Mouse (Mus musculus) liver, embryonic 12.5 days (tissue): ENCODE results near the gene Insr. TPM values are rescaled to one million over a fixed set of nuclear protein-coding genes. Genes with fewer than 3 reads are reported as not detected.
A peak's percentile ranks its signal among the peaks of the same experiment; 100 is the strongest.

Experiments
- ATAC-seq: fragments of 200-750 bp; cut with Nextera tagmentation; 2 replicates; pipeline ENCODE4 v1.8.0; 2017; ENCODE audit warnings: moderate number of reproducible peaks, mild to moderate bottlenecking, moderate library complexity
- H3K27ac ChIP-seq: fragments of 300-500 bp; sonication (generic); 2 replicates; pipeline ENCODE4 v1.5.1; 2016; ENCODE audit warnings: mild to moderate bottlenecking
- H3K27me3 ChIP-seq: fragments of 300-500 bp; sonication (generic); replicated peaks from 2 replicates; pipeline ENCODE4 v1.6.1; 2016; ENCODE audit warnings: mild to moderate bottlenecking, moderate library complexity
- H3K36me3 ChIP-seq: fragments of 300-500 bp; sonication (generic); 2 replicates; pipeline ENCODE4 v1.6.1; 2016; ENCODE audit warnings: mild to moderate bottlenecking, moderate library complexity
- H3K4me1 ChIP-seq: fragments of 300-500 bp; sonication (generic); 2 replicates; pipeline ENCODE4 v1.6.1; 2016
- H3K4me2 ChIP-seq: fragments of 300-500 bp; sonication (generic); 2 replicates; pipeline ENCODE4 v1.6.1; 2016; ENCODE audit warnings: mild to moderate bottlenecking, moderate library complexity
- H3K4me3 ChIP-seq: fragments of 300-500 bp; sonication (generic); 2 replicates; pipeline ENCODE4 v1.5.1; 2016; ENCODE audit warnings: mild to moderate bottlenecking, moderate library complexity
- H3K9ac ChIP-seq: fragments of 300-500 bp; sonication (generic); 2 replicates; pipeline ENCODE4 v1.6.1; 2016; ENCODE audit warnings: mild to moderate bottlenecking, moderate library complexity
- H3K9me3 ChIP-seq: fragments of 300-500 bp; sonication (generic); replicated peaks from 2 replicates; pipeline ENCODE4 v1.6.1; 2016; ENCODE audit warnings: mild to moderate bottlenecking, moderate library complexity
- WGBS: fragments of 180-500 bp; shearing (Covaris S2); methylation state at CpG from one replicate; pipeline ENCODE4 v1.1.7; 2016; ENCODE audit not compliant: insufficient replicate concordance; 5-methylcytosine and 5-hydroxymethylcytosine counted together
- polyA plus RNA-seq: library from polyadenylated mRNA; unstranded; fragments of >200 nt; fragmentation: Nextera tagmentation; extraction: Ambion mirVana; gene quantifications from 2 replicates; pipeline ENCODE4 v1.2.1, GENCODE M21; 2016

Insr gene
- polyA plus RNA-seq, 1 experiment from 2014 or later, result 20.1 TPM

DNA sequence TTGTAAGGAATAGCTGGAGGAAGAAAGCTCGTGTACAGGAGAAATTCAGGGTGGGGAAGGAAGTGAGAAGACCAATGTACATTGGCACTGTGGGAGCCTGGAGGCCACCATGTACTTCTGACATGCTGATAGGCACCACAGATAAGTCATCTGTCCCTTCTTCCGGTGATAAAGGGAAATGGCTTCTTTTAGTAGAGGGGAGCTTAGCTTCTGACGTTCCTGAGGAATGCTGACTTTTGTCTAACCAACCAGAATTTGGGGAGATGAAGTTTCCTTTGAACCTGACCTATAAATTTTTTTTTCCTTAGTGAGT lies 12.0 kb downstream of the Insr start:
- Histone ChIP-seq H3K27ac (peak overlapping the region; percentile 27; the same call in 1 of the 2 replicates), H3K27me3 (no peaks in the 10 kb centered on the region), H3K9me3 (no peaks in the 10 kb centered on the region), H3K4me2 (0 out of 2 replicates have a peak overlapping the region, but pooled peaks have one; percentile 5), H3K4me1 (peaks cover 40% of the 10 kb centered on the region), H3K4me3 (no peak overlapping the region), H3K9ac (no peak overlapping the region), H3K36me3 (peaks cover 3% of the 10 kb centered on the region; the same call in 1 of the 2 replicates)
- 21% methylated on average over 3 of the region's 3 CpGs for WGBS
- no peak for ATAC-seq

DNA sequence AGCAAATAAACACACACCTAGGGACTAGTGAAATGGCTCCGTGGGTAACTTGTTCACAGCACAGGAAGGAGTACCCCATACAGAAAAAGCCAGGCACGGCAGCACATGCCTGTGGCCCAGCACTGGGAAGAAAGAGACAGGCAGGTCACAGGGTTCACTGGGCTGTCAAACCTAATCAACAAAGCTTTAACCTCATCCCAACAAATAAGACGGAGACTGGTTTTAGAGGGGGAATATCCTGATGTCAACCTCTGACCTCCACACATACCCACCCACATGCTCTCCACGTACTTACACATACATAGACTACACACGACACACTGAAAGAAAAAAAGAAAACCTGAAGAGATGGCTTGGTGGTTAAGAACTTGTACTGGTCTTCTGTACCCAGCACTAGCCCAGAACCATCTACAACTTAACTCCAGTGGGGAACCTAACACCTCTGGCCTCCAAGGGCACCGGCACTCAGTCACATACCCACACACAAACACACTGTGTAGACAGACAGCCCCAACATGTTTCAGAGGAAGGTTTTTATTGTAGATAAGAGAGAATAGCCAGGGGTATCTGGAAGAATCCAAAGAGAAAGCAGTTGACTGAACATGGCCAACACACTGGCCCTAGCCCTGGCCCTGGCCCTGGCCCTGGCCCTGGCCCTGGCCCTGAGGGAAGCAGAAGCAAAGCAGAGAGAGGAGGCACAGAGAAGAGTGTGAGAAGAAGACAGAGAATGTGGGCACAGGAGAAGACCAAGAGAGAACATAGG lies 12.6 kb downstream of the Insr start:
- peak; percentile 60 for ATAC-seq
- Histone ChIP-seq H3K4me2 (0 out of 2 replicates have a peak overlapping the region, but pooled peaks have one; percentile 5), H3K36me3 (no peaks in the 10 kb centered on the region), H3K27ac (peak overlapping the region; percentile 27; the same call in 1 of the 2 replicates), H3K27me3 (no peaks in the 10 kb centered on the region), H3K4me1 (peaks cover 45% of the 10 kb centered on the region), H3K4me3 (no peak overlapping the region), H3K9me3 (no peaks in the 10 kb centered on the region), H3K9ac (no peak overlapping the region)
- 53% methylated on average over 6 of the region's 6 CpGs for whole genome bisulfite sequencing

DNA sequence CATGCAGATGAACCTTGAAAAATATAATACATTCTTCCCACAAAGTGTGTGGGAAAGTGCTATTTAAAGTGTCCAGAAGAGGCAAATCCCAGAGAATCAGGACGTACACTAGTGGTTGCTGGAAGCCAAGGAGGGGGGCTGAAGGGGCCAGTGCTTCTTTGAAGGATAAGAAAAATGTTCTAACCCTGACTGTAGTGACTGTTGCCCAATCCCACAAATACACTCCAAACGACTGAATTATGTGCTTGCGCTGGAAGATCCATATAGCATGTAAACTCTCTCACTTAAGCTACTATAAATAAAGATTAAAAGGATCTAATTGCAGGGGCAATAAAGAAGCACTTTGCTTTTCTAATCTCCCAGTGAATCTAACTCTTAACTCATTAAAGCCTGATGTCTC lies 14.2 kb downstream of the Insr start:
- Histone ChIP-seq H3K36me3 (peaks cover 6% of the 10 kb centered on the region), H3K27me3 (no peaks in the 10 kb centered on the region), H3K27ac (no peak overlapping the region), H3K4me1 (peaks cover 51% of the 10 kb centered on the region), H3K9me3 (no peaks in the 10 kb centered on the region), H3K9ac (no peak overlapping the region), H3K4me2 (no peak overlapping the region), H3K4me3 (no peak overlapping the region)
- no peak for ATAC-seq
- 72% methylated on average over 3 of the region's 3 CpGs for WGBS

DNA sequence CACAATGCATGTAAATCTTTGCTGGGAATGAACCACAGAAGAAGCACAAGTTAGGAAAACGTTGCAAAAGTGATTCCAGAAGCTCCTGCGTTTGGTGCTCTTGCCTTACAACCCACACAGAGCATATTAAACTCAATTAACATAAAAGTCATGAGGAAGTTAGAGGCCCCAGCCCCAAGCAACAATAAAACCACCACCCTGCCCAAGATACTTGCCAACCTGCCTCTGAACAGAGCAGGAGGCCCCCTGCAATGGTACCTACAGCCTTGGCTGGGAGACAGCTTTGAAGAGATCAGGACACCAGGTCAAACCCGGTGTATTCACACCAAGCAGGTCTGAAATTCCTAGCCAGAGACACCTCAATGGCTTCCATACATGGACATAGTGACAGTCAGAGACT lies 16.6 kb downstream of the Insr start:
- no peak for ATAC-seq
- Histone ChIP-seq H3K9ac (no peak overlapping the region), H3K9me3 (no peaks in the 10 kb centered on the region), H3K36me3 (peaks cover 19% of the 10 kb centered on the region), H3K27ac (no peak overlapping the region), H3K4me2 (no peak overlapping the region), H3K4me1 (peaks cover 58% of the 10 kb centered on the region), H3K4me3 (no peak overlapping the region), H3K27me3 (no peaks in the 10 kb centered on the region)
- 68% methylated on average over 3 of the region's 3 CpGs for WGBS

DNA sequence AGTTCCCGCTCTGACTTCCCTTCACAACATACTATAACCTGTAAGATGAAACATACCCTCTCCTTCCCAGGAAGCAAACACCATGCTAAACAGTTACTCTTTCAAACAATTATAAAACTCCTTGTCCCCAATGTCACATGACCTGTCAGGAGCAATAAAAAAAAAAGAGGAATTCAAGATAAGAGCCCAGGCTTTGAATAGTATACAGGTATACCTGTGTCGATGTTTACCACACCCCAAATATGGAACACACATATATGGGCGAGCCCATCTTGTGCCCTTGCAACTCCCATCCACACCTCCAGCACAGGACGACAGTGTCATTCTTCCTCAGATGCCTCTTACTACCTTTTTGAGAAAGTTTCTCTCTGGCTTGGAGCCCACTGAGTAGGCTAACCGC lies 18.3 kb downstream of the Insr start:
- Histone ChIP-seq H3K4me3 (no peak overlapping the region), H3K27me3 (no peaks in the 10 kb centered on the region), H3K27ac (no peak overlapping the region), H3K4me2 (no peak overlapping the region), H3K4me1 (peaks cover 42% of the 10 kb centered on the region), H3K36me3 (peaks cover 24% of the 10 kb centered on the region), H3K9ac (no peak overlapping the region), H3K9me3 (no peaks in the 10 kb centered on the region)
- WGBS, result 76% methylated on average over 5 of the region's 5 CpGs
- ATAC-seq, result no peak

DNA sequence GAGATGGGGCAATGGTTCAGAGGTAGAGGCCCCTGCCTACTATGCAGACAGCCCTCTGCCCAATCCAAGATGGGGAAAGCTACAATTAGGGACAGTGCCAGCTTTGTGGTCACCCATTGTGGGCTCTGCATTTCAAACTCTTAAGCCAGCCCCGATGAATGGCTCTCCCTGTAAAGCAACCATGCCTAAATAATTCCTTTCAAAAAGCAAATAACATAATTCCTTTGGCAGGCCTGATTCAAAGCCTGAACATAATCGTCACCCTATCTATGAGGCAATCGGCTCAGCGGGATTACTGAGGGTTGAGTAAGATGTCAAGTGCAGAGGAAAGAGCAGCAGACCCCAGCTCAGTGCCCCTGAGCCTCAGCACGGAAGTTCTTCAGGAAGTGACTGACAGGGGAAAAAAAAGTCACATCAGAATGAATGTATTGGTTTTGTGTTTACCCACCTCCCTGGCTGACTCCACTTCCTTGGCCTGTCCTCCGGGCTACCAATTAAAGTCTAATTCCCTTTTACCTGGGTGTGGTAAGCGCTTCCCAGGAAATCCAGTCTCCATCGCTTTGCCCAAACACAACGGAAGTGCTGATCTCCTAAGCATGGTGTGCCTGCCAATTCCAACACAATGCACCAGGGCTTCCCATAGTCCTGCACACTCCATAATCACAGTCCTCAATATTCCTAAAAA lies 19.1 kb downstream of the Insr start:
- H3K4me3 ChIP-seq, result no peak overlapping the region
- no peak for ATAC-seq
- WGBS, result 30% methylated on average over 9 of the region's 9 CpGs
- H3K27me3 ChIP-seq, result no peaks in the 10 kb centered on the region
- peaks cover 42% of the 10 kb centered on the region for H3K4me1 ChIP-seq
- no peak overlapping the region for H3K27ac ChIP-seq
- H3K9ac ChIP-seq, result no peak overlapping the region
- no peaks in the 10 kb centered on the region for H3K9me3 ChIP-seq
- H3K4me2 ChIP-seq, result no peak overlapping the region
- peaks cover 24% of the 10 kb centered on the region for H3K36me3 ChIP-seq

DNA sequence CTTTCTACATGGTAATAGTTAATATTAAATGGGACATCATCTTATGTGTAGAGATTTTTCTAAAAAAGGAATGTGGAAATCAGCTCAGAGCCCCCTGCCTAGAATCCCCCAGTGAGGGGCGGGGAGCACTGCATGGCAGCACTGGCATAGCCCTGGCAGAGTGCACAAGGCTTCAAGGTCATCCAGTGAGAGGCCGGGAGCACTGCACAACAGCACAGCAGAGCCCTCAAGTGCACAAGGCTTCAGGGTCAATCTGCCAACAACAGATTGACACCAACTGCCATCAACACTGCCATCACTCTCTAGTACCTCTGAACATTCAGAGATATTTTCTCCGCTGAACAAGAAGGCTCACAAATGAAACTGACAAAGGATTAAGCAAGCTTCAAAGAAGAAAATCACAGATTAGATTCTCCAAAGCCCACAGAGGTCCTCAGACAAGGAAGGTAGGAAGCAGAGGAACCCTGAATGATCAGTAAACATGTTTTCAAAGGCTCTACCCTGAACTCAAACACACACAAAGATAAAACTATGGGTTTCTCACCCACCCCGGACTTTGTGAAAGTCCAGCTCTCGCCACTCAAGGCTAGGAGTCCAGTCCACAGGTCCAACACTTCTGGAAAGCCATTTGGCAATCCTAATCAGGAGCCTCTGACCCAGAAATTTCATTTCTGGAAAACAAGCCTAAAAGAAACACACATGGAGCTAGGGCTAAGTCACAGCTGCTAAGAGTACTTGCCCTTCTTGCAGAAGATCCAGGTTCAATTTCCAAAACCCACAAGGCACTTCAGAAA lies 23.1 kb downstream of the Insr start:
- 0 out of 2 replicates have a peak, but pooled peaks have one; percentile 22 for ATAC-seq
- Histone ChIP-seq H3K4me3 (no peak overlapping the region), H3K27me3 (no peaks in the 10 kb centered on the region), H3K9me3 (no peaks in the 10 kb centered on the region), H3K4me1 (peaks cover 35% of the 10 kb centered on the region), H3K27ac (peak overlapping the region; percentile 34; the same call in 1 of the 2 replicates), H3K36me3 (peaks cover 48% of the 10 kb centered on the region), H3K9ac (no peak overlapping the region), H3K4me2 (no peak overlapping the region)
- 73% methylated on average over 5 of the region's 5 CpGs for WGBS

DNA sequence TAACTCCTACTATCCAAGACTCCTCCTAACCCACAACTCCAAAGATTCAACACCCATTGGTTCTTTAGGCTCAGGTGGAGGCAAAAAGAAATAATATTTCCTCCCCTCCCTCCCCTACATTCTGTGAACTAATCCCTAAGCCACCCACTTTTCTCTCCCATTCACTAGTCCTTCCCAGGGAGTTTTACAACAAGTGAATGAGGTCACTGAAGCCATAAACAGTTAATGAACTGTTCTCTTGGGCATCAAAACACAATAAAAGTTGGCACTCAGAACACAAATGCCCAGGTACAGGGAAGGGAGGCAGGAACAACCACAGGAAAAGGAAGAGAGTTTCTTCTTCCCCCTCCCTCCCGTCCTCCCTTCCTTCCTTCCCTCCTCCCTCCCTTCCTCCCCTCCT lies 24.1 kb downstream of the Insr start:
- no peaks in the 10 kb centered on the region for H3K27me3 ChIP-seq
- ATAC-seq, result no peak
- H3K9ac ChIP-seq, result no peak overlapping the region
- H3K27ac ChIP-seq, result no peak overlapping the region
- H3K9me3 ChIP-seq, result no peaks in the 10 kb centered on the region
- H3K36me3 ChIP-seq, result peaks cover 51% of the 10 kb centered on the region
- peaks cover 35% of the 10 kb centered on the region for H3K4me1 ChIP-seq
- 42% methylated on average over 1 of the region's 1 CpGs for WGBS
- H3K4me2 ChIP-seq, result no peak overlapping the region
- no peak overlapping the region for H3K4me3 ChIP-seq

DNA sequence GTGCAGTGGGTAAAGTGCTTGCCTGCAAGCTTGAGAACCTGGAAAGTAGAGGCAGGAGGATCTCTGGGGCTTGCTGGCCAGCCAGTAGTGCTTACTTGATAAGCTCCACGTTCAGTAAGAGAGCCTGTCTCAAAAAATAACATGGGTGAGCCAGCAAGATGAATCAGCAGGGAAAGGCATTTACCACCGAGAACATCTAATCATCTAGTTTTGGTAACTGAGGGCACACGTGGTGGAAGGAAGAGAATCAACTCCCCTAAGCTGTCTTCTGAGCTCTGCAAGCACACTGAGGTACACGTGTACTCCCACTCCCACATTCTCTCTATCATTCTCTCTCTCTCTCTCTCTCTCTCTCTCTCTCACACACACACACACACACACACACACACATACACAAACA lies 26.2 kb downstream of the Insr start:
- no peak; the same call in 1 of the 2 replicates for ATAC-seq
- peaks cover 49% of the 10 kb centered on the region for H3K36me3 ChIP-seq
- 19% methylated on average over 4 of the region's 4 CpGs for WGBS
- H3K27ac ChIP-seq, result no peak overlapping the region
- H3K9me3 ChIP-seq, result no peaks in the 10 kb centered on the region
- H3K27me3 ChIP-seq, result no peaks in the 10 kb centered on the region
- H3K4me3 ChIP-seq, result no peak overlapping the region
- peaks cover 30% of the 10 kb centered on the region for H3K4me1 ChIP-seq
- H3K9ac ChIP-seq, result no peak overlapping the region
- H3K4me2 ChIP-seq, result no peak overlapping the region

DNA sequence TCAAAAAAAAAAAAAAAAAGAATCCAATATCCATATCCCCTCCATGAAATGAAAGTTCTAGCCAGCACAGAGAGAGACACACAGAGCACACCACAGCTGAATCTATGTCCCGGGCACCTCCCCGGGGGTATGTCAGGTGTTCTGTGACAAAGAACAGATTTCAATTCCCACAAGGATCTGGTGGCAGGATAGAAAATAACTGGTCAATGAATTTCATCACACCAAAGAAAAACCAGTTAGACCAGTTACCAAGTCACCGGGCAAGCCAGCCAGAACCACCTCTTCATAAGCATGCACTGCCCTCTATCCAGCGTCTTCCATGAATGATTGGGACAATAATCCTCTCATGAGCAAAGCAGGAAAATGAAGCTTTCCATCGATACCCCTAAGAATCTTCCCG lies 26.8 kb downstream of the Insr start:
- Histone ChIP-seq H3K9me3 (no peaks in the 10 kb centered on the region), H3K27ac (no peak overlapping the region), H3K9ac (no peak overlapping the region), H3K36me3 (peaks cover 44% of the 10 kb centered on the region), H3K4me3 (no peak overlapping the region), H3K4me1 (peaks cover 30% of the 10 kb centered on the region), H3K27me3 (no peaks in the 10 kb centered on the region), H3K4me2 (no peak overlapping the region)
- ATAC-seq, result no peak
- 82% methylated on average over 6 of the region's 6 CpGs for whole genome bisulfite sequencing

DNA sequence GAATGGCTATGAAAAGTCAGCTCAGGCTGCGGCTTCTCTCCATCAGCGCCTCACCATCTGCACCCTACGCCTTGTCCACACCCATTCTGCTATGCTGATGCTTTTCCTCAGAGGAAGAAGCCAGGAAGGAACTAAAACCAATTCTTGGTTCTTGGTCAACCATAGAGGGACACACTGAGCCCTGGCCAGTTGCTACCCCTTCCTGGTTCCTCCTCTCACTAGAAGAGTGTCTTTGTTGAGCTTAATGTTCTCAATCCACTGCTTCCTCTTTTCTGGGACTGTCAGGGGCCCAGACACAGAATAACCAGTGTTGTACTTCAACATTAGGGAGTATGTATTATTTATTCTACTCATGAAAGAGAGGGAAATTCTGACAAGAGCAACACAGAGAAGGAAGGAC lies 28.3 kb downstream of the Insr start:
- WGBS, result 84% methylated on average over 3 of the region's 3 CpGs
- peak; percentile 28; the same call in 1 of the 2 replicates for ATAC-seq
- H3K27me3 ChIP-seq, result no peaks in the 10 kb centered on the region
- H3K9ac ChIP-seq, result no peak overlapping the region
- no peak overlapping the region for H3K27ac ChIP-seq
- no peaks in the 10 kb centered on the region for H3K9me3 ChIP-seq
- H3K4me2 ChIP-seq, result no peak overlapping the region
- H3K4me3 ChIP-seq, result no peak overlapping the region
- H3K4me1 ChIP-seq, result peaks cover 38% of the 10 kb centered on the region
- peaks cover 48% of the 10 kb centered on the region for H3K36me3 ChIP-seq

DNA sequence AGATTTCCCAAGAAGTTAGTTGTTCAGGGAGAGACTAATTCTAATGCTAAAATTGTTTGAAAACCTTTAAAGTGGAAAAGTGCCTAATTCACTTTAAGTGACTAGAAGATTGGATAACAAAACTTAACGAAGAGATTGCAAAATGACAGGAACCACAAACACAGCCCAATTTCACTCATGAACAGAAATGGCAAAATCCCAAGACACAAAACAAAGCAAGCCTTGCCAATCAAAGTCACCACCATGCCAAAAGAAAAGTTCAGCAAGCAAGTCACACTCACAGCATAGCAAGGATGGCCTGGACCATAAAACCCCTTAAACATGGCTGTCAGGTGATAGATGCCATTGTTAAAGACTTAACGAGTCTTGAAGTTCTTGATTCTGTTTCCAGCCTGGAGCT lies 29.5 kb downstream of the Insr start:
- no peak overlapping the region for H3K9ac ChIP-seq
- no peaks in the 10 kb centered on the region for H3K27me3 ChIP-seq
- peaks cover 38% of the 10 kb centered on the region for H3K4me1 ChIP-seq
- H3K27ac ChIP-seq, result no peak overlapping the region
- WGBS, result 79% methylated on average over 2 of the region's 2 CpGs
- no peak for ATAC-seq
- no peak overlapping the region for H3K4me2 ChIP-seq
- H3K4me3 ChIP-seq, result no peak overlapping the region
- H3K36me3 ChIP-seq, result peaks cover 54% of the 10 kb centered on the region
- H3K9me3 ChIP-seq, result no peaks in the 10 kb centered on the region
